Mouse (Mus musculus) testis, postnatal 14 days (tissue): Measurements from ENCODE around the gene Mettl6.
"Not testable (repeated sequence)": the region's sequence is repeated elsewhere in the genome, so short reads cannot be mapped to it uniquely, and the experiment has no call there.

Source experiments
- DNase-seq: peaks from one replicate; pipeline ENCODE4 v3.0.0; 2021; ENCODE audit warnings: low spot score

The Mettl6 gene

DNA sequence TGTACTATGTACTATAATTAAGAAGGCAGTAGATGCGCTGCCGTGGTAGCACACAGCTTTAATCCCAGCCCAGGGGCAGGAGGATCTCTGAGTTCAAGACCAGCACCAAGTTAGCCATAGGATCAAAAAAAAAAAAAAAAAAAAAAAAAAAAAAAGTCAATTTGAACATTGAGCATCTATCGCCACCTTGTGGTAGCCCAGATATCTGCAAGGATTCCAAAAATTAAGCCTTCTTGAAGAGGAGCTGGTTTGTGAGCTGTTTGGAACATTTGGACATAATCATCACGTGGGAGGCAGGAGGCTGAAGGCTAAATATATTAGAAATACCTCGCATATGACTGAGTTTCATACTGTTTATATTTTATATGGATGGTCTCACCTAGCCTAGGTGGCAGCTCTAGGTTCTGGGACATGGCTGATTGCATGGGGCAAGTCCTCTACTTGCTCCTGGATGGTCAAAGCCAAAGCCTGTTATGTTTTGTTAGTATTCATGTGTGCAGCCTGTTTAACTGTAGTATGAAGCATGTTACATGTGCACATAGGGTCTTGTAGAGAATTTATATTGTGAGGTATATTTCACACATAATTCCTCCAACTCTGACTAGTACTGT, 22.3 kb downstream of the Mettl6 start:
- DNase-seq, result peak; percentile 56

DNA sequence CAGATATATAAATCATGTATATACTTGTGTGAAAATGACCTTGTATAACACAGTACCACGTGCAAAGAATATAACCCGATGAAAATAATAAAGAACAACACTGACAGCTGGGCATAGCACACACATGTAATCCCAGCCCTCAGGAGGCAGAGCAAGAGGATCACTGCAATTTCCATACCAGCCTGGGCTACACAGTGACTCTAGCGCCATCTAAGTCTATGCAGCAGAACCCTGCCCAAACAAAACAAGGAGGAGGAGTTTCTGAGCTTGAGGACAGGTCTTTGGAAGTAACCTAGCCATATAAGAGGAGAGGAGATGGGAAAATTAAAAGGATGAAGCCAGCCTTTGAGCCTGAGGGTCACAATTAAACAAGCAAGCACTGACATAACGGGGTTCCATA, 25.1 kb downstream of the Mettl6 start:
- DNase-seq, result no peak

DNA sequence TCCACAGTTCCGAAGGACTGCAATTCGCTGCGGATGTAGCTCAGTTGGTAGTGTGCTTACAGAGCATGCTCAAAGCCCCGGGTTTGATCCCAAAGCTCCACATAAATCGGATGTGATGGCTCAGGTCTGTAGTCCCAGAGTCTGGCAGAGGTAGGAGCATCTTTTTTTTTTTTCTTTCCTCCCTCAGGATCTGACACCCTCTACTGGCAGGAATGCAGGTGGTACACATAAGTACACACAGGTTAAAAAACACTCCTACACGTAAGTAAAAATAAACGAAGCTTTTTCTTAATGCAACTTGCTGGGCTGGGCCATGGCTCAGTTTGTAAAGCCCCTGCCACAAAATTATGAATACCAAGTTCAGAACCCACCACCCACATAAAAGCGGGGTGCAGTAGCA, 30.7 kb downstream of the Mettl6 start:
- no peak for DNase-seq

DNA sequence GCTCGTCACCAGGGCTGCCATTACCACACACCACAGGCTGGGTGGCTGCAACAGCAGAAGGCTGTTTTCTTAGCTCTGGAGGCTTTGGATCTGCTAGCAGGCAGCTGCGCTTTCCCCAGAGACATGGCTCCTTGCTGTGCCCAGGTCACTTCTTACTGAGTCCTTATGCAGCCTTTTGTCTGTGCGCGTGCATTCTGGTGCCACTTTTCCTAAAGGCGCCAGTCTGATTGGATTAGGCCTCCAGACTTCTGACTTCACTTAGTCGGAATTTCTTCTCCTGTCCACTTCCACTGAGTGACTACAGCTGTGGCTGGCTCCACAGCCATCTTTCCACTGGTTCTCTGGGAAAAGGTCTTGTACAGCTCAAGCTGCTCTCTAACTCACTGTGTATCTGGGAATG, 32.0 kb downstream of the Mettl6 start:
- no peak for DNase-seq

DNA sequence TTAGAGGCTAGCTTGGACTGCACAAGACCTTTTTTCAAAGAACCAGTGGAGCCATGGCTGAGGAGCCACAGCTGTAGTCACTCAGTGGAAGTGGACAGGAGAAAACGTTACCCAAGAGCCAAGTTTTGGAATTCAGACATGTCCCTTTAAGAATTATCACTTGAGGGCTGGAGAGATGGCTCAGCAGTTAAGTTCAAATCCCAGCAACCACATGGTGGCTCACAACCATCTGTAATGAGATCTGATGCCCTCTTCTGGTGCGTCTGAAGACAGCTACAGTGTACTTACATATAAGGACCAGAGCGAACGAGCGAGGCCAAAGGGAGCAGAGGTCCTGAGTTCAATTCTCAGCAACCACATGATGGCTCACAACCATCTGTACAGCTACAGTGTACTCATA, 32.6 kb downstream of the Mettl6 start:
- not testable (repeated sequence) for DNase-seq

DNA sequence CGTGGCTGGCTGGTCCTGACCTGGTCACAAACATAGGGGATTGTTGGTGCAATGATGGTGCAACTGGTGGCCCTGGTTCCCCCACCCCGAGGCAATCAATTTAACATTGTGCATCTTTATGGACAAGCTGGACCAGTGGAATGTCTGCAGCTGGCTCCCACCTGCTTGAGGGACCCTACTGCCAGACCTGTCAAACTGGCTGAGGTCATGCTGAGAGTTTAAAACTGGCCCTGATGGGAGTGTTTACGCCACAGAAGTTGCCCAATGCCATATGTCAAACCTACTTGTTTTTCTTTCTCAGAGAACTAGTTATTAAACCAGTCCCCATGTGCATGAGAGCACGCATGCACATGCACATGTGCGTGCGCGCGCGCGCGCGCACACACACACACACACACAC, 36.8 kb downstream of the Mettl6 start:
- no peak for DNase-seq

DNA sequence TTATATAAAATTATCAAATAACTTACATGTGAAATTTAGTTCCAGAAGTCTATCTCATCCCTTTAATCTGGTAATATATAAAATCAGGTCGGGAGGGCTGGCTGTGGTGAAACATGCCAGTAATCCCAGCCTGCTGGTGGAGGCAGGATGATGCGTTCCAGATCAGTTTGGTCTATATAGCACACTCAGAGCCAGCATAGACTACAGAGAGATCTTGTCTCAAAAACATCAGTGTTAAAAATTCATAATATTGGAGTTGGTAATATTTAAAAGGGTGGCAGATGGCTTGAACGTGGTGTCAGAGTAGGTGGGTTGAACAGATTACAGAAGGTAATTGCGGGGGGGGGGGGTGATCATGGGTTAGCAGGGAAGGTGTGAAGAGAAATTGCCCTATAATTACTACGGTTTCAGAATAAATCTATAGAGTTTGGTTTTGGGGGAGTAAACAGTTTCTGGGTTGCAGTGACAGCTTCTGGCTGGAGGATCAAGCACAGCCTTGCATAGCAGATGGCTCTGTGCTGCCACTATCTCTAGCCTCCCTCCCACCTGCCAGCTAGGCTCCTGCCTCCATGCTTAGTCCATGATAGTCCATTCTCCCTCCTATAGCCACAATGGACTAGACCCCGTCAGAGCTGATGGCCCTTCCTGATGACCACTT, 38.6 kb downstream of the Mettl6 start:
- no peak for DNase-seq

DNA sequence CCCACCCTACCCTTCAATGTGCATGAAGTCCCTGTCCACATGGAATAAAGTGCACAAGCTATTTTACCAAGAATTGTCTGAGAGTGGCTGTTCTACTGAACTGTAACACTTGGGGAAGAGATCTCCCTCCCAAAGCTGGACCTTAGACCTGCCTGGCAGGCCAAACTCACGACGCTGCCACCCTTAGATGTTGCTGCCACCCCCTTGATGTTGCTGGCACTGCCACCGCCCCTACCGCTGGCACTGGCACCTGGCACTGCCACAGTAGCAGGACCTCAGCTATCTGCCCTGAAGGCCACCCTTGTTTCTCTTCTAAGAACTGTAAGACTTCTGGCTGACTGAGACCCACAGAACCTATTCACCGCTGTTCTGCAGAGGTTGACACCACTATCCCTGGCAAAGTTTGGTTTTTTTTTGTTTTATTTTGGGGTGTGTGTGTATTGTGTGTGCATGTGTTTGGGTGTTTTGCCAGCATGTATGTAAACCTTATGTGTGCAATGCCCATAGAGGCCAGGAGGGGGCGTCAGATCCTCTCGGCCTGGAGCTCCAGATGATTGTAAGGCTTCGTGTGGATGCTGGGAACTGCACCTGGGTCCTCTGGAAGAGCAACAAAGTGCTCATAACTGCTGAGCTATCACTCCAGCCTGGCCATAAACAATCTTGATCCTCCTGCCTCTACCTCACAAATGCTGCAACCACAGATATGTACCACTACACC, 39.8 kb downstream of the Mettl6 start:
- DNase-seq, result peak; percentile 39

DNA sequence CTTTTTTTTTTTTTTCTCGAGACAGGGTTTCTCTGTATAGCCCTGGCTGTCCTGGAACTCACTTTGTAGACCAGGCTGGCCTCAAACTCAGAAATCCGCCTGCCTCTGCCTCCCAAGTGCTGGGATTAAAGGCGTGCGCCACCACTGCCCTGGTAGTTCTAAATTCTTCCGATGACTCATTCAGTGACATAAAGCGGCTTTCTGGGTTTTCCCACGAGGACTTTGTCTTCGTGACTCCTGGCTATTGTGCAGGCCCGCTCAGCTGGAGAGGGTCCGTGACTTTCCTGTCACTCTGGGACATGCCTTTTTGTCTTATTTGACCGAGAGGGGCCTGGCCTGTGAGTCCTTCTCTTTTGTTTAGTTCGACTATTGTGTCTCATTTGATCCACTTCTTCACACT, 40.9 kb downstream of the Mettl6 start:
- DNase-seq, result not testable (repeated sequence)

DNA sequence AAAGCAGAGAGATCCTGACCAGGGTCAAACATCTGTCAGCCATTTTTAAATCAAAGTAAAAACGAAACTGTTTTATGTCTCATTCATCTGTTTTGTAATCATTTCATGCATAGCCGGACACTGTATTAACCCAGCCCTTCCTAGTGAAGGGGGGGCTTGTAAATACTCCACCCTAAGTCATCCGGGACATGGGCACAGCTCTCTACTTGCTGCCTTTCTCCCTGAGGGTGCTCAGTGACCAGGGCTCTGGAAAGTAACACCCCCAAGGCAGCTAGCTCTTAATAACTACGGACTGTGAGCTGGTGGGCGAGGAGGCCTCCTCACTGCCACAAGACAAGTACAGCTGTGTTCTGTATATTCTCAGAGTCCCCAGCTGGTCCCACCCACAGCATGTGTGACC, 45.8 kb downstream of the Mettl6 start:
- no peak for DNase-seq

DNA sequence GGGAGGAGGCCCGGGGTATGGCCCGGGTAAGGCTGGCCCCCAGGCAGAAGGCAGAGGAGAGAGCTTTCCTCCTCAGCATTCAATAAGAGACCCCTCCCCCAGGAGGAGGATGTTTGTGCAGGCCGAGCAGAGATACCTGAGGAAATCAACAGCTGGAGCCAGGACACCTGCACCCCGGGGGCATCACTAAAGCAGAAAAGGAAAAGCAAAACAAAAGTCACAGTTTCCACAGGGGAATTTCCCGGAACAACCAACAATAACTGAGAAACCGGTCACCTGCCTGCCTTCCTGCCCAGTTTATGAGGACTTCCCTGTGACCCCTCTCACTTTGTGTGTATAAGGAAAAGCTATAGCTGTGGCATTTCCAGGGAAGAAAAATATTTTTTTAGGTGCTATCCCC, 51.2 kb downstream of the Mettl6 start:
- DNase-seq, result no peak

DNA sequence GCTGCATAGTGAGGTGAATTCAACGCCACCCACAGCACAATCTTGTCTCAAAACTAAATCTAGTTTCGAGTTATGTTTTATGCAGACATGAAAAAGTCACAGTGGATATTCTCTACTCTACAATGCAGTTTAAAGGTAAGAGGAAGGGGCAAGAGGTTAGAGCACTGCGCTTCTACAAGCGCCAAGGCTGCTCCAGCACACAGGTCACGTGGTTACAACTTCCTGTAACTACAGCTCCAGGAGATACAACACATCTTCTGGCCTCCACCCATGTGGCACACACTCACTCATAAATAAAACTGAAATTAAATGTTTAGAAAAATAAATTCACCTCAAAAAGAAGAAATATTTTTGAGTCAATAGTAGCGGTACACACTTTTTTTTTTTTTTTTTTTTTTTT, 54.1 kb downstream of the Mettl6 start:
- DNase-seq, result no peak

DNA sequence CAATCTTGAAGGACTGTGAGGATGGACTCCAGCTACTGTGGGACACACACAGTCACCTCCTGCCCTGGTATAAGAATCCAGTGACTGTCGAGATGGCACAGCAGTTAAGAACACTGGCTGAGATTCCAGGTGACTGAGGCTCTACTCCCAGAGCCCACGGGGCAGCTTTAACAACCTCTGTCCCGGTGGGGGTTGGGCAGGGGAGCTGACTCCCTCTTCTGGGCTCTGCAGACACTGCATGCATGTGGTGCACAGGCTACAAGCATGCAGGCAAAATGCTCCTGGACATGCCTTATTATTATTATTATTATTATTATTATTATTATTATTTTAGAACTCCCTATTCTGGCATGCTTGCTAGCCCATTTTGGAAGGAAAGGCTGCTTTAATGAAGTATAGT, 54.6 kb downstream of the Mettl6 start:
- DNase-seq, result no peak

DNA sequence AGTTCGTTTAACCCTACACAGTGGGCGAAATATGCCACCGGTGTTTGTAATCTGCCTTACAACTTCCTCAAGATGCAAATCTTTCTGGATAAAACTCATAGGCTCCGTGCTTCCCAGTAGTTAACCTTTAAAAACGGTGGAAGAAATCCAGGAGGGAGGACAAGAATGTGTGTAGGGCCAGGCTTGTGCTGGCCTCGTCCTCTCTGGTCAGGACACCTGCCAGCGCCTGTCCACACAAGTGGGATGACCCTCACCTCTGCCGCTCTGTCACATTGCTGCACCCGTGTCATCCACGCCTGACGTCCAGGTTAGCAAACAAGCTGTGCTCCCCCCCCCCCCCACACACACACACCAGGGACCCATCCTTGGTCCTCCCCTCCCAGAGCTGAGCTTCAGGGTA, 55.6 kb downstream of the Mettl6 start:
- DNase-seq, result no peak

DNA sequence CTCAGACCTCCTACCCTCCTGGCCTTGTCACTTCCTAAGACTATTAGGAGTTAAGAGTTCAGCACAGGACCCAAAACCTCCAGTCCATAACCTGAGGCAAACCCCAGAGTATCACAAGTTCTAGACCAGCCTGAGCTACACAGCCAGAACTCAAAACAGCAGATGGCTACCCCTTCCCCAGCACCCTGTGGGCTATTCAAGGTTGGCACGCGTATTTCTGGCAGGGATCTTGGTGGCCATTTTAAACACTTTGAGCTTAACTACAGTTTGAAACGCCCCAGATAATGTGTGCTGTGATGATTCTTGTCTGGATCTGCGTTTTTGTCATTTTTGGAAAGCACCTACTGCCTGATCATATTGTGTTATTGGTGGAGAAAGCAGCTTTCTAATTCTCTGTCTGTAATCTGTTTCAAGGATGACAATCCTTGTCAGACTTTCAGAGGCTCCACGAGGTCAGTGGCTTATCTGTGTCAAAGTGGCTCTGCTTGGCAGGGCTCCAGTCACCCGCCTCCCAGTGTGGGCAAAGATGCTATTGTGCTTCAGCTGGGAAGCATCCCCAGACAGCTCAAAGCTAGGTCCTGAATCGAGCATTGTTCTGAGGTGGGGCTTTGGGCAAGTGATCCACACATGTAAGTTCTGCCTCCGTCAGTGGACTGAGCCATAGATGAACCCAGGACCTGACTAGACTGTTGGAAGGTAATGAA, 56.9 kb downstream of the Mettl6 start:
- peak; percentile 80 for DNase-seq

DNA sequence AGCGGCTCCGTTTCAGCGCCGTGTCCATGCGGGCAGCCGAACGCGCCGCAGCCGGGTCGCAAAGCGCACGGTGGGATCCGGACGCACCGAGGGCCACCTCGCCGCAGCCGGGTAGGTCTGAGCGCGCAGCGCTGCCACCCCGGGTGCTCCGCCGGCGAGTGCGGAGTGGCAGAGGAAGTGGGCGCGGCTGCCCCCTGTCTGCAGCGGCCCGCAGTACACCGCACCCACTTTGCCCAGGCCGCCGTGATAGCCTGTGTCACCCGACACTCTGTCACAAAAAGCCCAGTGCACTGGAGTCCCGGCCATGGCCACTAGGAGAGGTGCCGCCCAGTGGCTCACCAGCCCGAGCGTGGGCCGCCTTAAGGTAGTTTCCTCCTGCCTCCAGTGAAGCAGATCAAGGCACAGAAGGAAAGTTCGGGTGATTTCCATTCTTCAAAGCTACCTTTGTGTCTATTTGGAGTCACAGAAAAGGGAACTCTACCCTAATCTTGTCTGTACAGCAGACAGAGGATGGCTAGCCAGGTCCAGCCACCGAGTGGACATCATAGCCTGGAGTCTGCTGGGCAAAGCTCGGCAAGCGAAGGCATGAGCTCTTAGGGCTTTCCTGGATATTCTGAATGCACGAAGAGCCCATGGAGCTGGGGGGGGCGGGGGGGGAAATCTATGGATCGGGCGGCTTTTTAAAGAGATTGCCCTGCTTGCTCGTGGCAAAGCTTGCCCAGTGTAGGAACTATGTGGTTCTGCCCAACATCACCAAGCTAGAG, 58.7 kb downstream of the Mettl6 start, which contains the start of gene Sh3bp5:
Gene Sh3bp5, minus strand, starts transcription at position 149 of the 764 bp plus-strand sequence.
- peak; percentile 85 for DNase-seq

DNA sequence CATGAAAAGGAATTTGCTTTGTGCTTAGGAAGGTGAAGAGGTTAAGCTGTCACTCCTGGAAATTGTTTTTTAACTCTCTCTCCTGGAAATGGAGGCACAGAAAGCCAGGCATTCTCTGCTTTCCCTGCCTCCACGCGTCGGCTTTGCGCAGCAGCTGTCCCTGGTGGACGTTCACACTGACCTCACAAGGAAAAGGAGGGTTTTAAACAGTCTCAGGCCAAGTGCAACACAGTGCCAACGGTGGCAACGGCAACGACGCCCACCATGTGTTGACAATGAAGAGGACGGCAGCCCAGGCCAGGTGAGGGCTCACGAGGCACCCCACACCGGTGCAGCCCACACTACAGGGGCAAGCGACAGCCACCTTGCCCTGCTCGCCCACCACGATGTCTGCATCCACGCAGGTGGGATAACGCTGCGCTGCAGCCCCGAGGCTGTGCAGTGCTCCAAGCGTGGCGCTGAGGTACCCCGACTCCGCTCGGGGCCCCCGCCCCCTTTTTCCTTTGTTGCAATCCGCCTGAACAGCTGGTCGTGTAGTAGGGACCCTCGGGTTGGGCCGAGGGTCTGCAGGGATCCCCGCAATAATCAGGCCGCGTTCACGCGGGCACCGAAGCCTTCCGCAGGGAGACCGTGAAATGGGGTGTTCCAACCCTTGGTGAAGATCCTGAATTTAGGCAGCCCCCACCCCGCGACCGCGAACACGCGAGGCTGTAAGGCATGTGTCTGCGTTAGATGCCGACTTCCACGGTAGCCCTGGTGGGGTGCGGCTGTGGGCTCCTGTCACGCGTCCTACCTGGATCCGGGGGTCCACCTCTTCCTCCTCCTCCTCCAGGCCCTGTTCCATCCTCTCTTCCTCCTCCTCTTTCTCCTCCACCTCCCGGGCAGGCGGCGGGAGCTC, 59.6 kb downstream of the Mettl6 start:
- peak; percentile 29 for DNase-seq

DNA sequence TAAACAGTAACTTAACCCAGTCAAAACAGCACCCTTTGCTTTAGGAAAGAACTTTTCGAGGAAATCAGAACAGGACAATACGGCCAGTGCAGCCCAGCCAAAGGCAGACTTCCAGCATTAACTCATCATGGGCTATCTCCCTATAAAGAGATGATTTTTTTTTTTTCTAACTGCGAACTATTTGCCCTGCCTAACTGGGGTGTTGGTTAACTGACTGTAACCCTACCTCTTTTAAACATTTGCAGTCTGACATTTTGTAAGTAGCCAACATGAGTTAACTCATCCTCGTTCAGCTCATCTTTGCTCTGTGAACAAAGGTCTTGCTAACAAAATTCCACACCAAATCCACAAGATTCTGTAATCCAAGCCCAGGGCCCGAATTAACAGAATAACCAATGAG, 60.4 kb downstream of the Mettl6 start:
- no peak for DNase-seq

DNA sequence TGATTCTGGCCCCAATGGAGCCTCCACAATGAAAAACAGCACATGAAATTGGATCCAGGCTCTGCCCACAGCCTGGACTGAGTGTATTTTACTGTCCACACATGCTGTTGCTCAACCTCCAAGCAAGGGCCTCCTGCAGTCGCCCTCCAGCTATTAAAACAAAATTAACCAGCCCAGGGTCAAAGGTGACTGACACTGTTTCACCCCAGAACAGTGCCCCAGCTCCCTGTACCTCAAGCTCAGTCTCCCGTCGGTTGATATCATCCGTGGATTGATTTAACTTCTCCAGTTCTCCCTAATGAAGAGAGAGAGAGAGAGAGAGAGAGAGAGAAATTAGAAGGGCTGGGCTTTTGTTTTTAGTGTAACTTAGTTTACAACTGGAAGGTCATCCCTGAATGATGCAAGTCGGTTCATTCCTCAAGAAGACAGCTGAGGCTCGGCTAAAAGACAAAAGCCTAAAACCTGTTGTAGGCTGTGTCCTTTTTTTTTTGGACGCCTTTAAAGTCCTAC, 60.9 kb downstream of the Mettl6 start:
- no peak for DNase-seq

DNA sequence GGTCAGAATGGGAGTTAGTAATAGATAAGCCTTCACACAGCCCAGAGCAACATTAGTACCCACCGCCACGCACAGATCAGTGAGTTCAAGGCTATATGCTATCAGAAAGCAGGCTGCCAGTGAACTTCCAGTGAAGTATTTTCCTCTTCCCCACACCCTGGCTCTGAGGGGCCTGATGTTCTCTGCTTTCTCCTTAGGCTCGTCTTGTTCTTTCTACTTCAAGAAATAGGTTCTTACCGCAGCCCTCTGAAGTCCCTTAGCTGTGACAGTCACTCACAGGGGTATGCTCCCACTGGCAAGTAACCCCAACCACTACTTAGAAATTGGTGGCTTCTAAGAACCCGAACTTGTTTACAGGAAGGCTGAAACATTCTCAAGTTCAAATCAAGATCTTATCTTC, 61.7 kb downstream of the Mettl6 start:
- peak; percentile 31 for DNase-seq

DNA sequence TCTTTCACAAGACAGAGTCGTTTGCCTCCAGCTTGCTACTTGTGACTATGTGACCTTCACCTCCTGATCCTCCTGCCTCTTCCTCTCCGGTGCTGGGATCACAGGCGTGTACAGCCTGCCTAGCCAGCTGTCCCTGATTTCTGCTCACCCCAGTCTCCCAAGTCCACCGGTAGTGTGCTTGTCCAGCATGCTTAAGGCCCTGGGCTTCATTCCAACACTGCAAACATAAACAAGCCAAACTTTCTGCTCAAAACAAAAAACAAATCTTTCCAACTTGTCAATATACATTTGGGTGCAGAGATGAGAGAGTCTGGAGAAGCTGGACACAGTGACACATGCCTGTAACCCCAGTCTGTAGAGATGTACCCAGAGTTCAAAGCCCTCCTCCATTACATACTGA, 62.4 kb downstream of the Mettl6 start:
- no peak for DNase-seq
